Comparison of ENCODE assay signal across 18 mouse cellular contexts in genomic region chr8:128517546-128518102, GRCm38 (mm10).
DNase-seq lines count a peak whose midpoint lies in the region; ATAC-seq and TF ChIP-seq lines count a peak whose summit lies in the region.
"Had no signal": no experiment of that assay in that cellular context is flagged by ENCODE, and none has a peak within 500 bp of the region (broad histone marks: within the 10 kb centered on the region; RNA-seq: fewer than 3 reads in every experiment).

No protein-coding gene starts in this region.

- no peak overlapping the region for H3K27ac ChIP-seq in intestine, postnatal 0 days (ENCODE audit: low read depth, low read length)
- H3K27ac ChIP-seq in intestine, embryonic 16.5 days (ENCODE audit: low read length), result no peak overlapping the region
- H3K27ac ChIP-seq in CH12.LX (ENCODE audit: insufficient read depth, low read depth), result peak overlapping the region; percentile 17; the same call in 1 of the 2 replicates
- H3K27ac ChIP-seq in hindbrain, embryonic 16.5 days (ENCODE audit: low read depth, low read length), result no peak overlapping the region
- H3K27ac ChIP-seq: forebrain, embryonic 10.5 days; heart, embryonic 13.5 days; hindbrain, embryonic 10.5 days; limb, embryonic 12.5 days; midbrain, embryonic 12.5 days had no signal

- H3K4me3 ChIP-seq in intestine, postnatal 0 days (ENCODE audit: low read depth, low read length), result no peak overlapping the region
- H3K4me3 ChIP-seq in intestine, embryonic 16.5 days (ENCODE audit: low read length), result no peak overlapping the region
- no peak overlapping the region for H3K4me3 ChIP-seq in CH12.LX (replicated peaks in 1 of 3; ENCODE audit: low read depth in 2 of 3, low read length in 2 of 3, poor library complexity in 1 of 3)
- no peak overlapping the region for H3K4me3 ChIP-seq in hindbrain, embryonic 16.5 days (ENCODE audit: low read length)
- H3K4me3 ChIP-seq: forebrain, embryonic 10.5 days; heart, embryonic 13.5 days; hindbrain, embryonic 10.5 days; limb, embryonic 12.5 days; midbrain, embryonic 12.5 days had no signal

- peak; percentile 10; the same call in 1 of the 2 replicates for TF ChIP-seq CTCF in intestine, postnatal 0 days (IDR thresholded peaks at IDR 0.05; ENCODE audit: low read depth)
- TF ChIP-seq CTCF in CH12.LX (conservative IDR thresholded peaks at IDR 0.05 in 1 of 2, IDR thresholded peaks at IDR 0.05 in 1 of 2; ENCODE audit: low read depth in 2 of 2, low read length in 2 of 2), result peak; percentile 16 to 79; a peak in 2 of 4 replicates

- no peak for TF ChIP-seq EP300 in CH12.LX (IDR thresholded peaks at IDR 0.05; ENCODE audit: low read length)

- 31% methylated on average over 4 of the region's 4 CpGs for WGBS in intestine, postnatal 0 days
- 45% methylated on average over 4 of the region's 4 CpGs for whole genome bisulfite sequencing in intestine, embryonic 16.5 days
- 77% methylated on average over 4 of the region's 4 CpGs for WGBS in hindbrain, embryonic 16.5 days

- H3K4me1 ChIP-seq in intestine, postnatal 0 days (replicated peaks; ENCODE audit: control insufficient read depth, insufficient read depth, low read length), result no peaks in the 10 kb centered on the region
- H3K4me1 ChIP-seq in intestine, embryonic 16.5 days (ENCODE audit: control insufficient read depth, insufficient read depth, low read length), result no peaks in the 10 kb centered on the region
- peaks cover 12 to 46% of the 10 kb centered on the region in 2 experiments for H3K4me1 ChIP-seq in CH12.LX (ENCODE audit: control insufficient read depth in 1 of 2, insufficient read depth in 2 of 2)
- H3K4me1 ChIP-seq in hindbrain, embryonic 16.5 days (ENCODE audit: control insufficient read depth, insufficient read depth, low read depth, low read length), result no peaks in the 10 kb centered on the region
- H3K4me1 ChIP-seq: limb, embryonic 12.5 days had no signal

- no peaks in the 10 kb centered on the region for H3K36me3 ChIP-seq in intestine, postnatal 0 days (ENCODE audit: control insufficient read depth, insufficient read depth)
- no peaks in the 10 kb centered on the region for H3K36me3 ChIP-seq in intestine, embryonic 16.5 days (ENCODE audit: control insufficient read depth, insufficient read depth, low read length)
- H3K36me3 ChIP-seq in CH12.LX (replicated peaks in 1 of 2; ENCODE audit: control insufficient read depth in 1 of 2, insufficient read depth in 1 of 2, low read length in 1 of 2), result no peaks in the 10 kb centered on the region
- H3K36me3 ChIP-seq in hindbrain, embryonic 16.5 days (ENCODE audit: control insufficient read depth, insufficient read depth, low read length), result no peaks in the 10 kb centered on the region
- H3K36me3 ChIP-seq: forebrain, embryonic 10.5 days; heart, embryonic 13.5 days; hindbrain, embryonic 10.5 days; limb, embryonic 12.5 days; midbrain, embryonic 12.5 days had no signal

- DNase-seq in 416B (ENCODE audit: low read depth), result peak; percentile 66
- peak; percentile 69 for DNase-seq in CH12.LX (ENCODE audit: extremely low read depth)
- DNase-seq in cerebellum, adult 11-12 months, result no peak
- DNase-seq: adrenal gland, postnatal 25 days; cerebellum, adult 8-10 months; gastrocnemius, postnatal 10 days; kidney, postnatal 10 days; lung, postnatal 36 days; right cerebral cortex, postnatal 14 days had no signal

- no peaks in the 10 kb centered on the region for H3K9me3 ChIP-seq in intestine, postnatal 0 days (ENCODE audit: control insufficient read depth)
- no peaks in the 10 kb centered on the region for H3K9me3 ChIP-seq in intestine, embryonic 16.5 days (ENCODE audit: control insufficient read depth, low read length)
- H3K9me3 ChIP-seq in CH12.LX (replicated peaks; ENCODE audit: low read length), result no peaks in the 10 kb centered on the region
- H3K9me3 ChIP-seq in hindbrain, embryonic 16.5 days (ENCODE audit: control insufficient read depth, low read length), result no peaks in the 10 kb centered on the region
- H3K9me3 ChIP-seq: forebrain, embryonic 10.5 days; heart, embryonic 13.5 days; hindbrain, embryonic 10.5 days; limb, embryonic 12.5 days; midbrain, embryonic 12.5 days had no signal

- dilution Hi-C loops in CH12.LX (cut with MboI; ENCODE audit: extremely low pct_ligation_motif_present, extremely low pct_unique_long_range_greater_than_20kb, low sequenced_read_pairs), result no loop called here

- H3K79me2 ChIP-seq in CH12.LX (replicated peaks; ENCODE audit: control insufficient read depth, extremely low read depth, insufficient read depth, poor library complexity, severe bottlenecking), result no peaks in the 10 kb centered on the region

- H3K4me2 ChIP-seq in intestine, postnatal 0 days (replicated peaks; ENCODE audit: low read depth), result no peak overlapping the region
- H3K4me2 ChIP-seq in intestine, embryonic 16.5 days (ENCODE audit: low read depth, low read length), result no peak overlapping the region
- peak overlapping the region; percentile 18; the same call in 1 of the 2 replicates for H3K4me2 ChIP-seq in CH12.LX (ENCODE audit: insufficient read depth, low read depth, poor library complexity, severe bottlenecking)
- H3K4me2 ChIP-seq in hindbrain, embryonic 16.5 days (ENCODE audit: low read length), result no peak overlapping the region
- H3K4me2 ChIP-seq: heart, embryonic 13.5 days; limb, embryonic 12.5 days; midbrain, embryonic 12.5 days had no signal

- TF ChIP-seq POLR2A in CH12.LX (IDR thresholded peaks at IDR 0.05; ENCODE audit: low read depth, low read length), result peak; percentile 24; the same call in 1 of the 2 replicates

- H3K9ac ChIP-seq in intestine, postnatal 0 days (ENCODE audit: low read depth, low read length), result no peak overlapping the region
- no peak overlapping the region for H3K9ac ChIP-seq in intestine, embryonic 16.5 days (ENCODE audit: low read depth, low read length)
- no peak overlapping the region for H3K9ac ChIP-seq in CH12.LX (ENCODE audit: insufficient read depth, low read depth)
- no peak overlapping the region for H3K9ac ChIP-seq in hindbrain, embryonic 16.5 days (ENCODE audit: low read depth, low read length)
- H3K9ac ChIP-seq: heart, embryonic 13.5 days; limb, embryonic 12.5 days; midbrain, embryonic 12.5 days had no signal

- in situ Hi-C loops in CH12.LX (cut with MboI; ENCODE audit: low pct_ligation_motif_present, low pct_unique_long_range_greater_than_20kb, low sequenced_read_pairs), result loop anchor here (10.0 to 25.0 kb wide), 2 partner anchors 137 to 1330 kb away; no protein-coding TSS in a partner anchor

- no peak for ATAC-seq in intestine, postnatal 0 days
- no peak for ATAC-seq in intestine, embryonic 16.5 days
- peak; percentile 48 for ATAC-seq in inflammation-experienced regulatory T-cells, adult 6 months
- ATAC-seq in hindbrain, embryonic 16.5 days, result no peak

- H3K27me3 ChIP-seq in intestine, postnatal 0 days (replicated peaks; ENCODE audit: control insufficient read depth, insufficient read depth, low read length), result no peaks in the 10 kb centered on the region
- H3K27me3 ChIP-seq in intestine, embryonic 16.5 days (replicated peaks; ENCODE audit: control insufficient read depth, insufficient read depth, low read length), result no peaks in the 10 kb centered on the region
- no peaks in the 10 kb centered on the region for H3K27me3 ChIP-seq in CH12.LX (replicated peaks)
- no peaks in the 10 kb centered on the region for H3K27me3 ChIP-seq in hindbrain, embryonic 16.5 days (replicated peaks; ENCODE audit: control insufficient read depth, insufficient read depth, low read length)
- H3K27me3 ChIP-seq: heart, embryonic 13.5 days; limb, embryonic 12.5 days; midbrain, embryonic 12.5 days had no signal

- TF ChIP-seq RAD21 in CH12.LX (IDR thresholded peaks at IDR 0.05; ENCODE audit: low read depth, low read length), result peak; percentile 87

TF ChIP-seq in CH12.LX, 34 proteins besides CTCF, POLR2A, EP300 and RAD21:
- TF ChIP-seq POLR2AphosphoS2 (IDR thresholded peaks at IDR 0.05; ENCODE audit: low read depth, low read length) (no peak), JUN (IDR thresholded peaks at IDR 0.05; ENCODE audit: insufficient read depth, low read depth, low read length) (no peak), SIN3A (IDR thresholded peaks at IDR 0.05; ENCODE audit: low read length) (no peak), SMC3 (IDR thresholded peaks at IDR 0.05; ENCODE audit: low read depth, low read length) (peak; percentile 74), ETS1 (conservative IDR thresholded peaks at IDR 0.05; ENCODE audit: low read depth, low read length) (no peak), MEF2A (IDR thresholded peaks at IDR 0.05; ENCODE audit: borderline replicate concordance, low read depth, low read length) (peak; percentile 81), MXI1 (IDR thresholded peaks at IDR 0.05; ENCODE audit: low read depth, low read length) (no peak), ELF1 (IDR thresholded peaks at IDR 0.05; ENCODE audit: low read depth, low read length) (0 out of 2 replicates have a peak, but pooled peaks have one; percentile 39), MAFK (IDR thresholded peaks at IDR 0.05; ENCODE audit: insufficient replicate concordance, low read length) (no peak), UBTF (IDR thresholded peaks at IDR 0.05; ENCODE audit: low read depth, low read length) (no peak), IRF4 (IDR thresholded peaks at IDR 0.05; ENCODE audit: low read depth, low read length) (peak; percentile 50; the same call in 1 of the 2 replicates), NRF1 (IDR thresholded peaks at IDR 0.05; ENCODE audit: low read depth, low read length) (no peak), JUND (conservative IDR thresholded peaks at IDR 0.05; ENCODE audit: low read depth, low read length) (no peak)
TF ChIP-seq in CH12.LX: peak in this region for 4.
